Mouse (Mus musculus) lung, postnatal 0 days (tissue): Measurements from ENCODE around the gene Usp4.
"Not testable (repeated sequence)": the region's sequence is repeated elsewhere in the genome, so short reads cannot be mapped to it uniquely, and the experiment has no call there.

Source experiments
- CTCF ChIP-seq: IDR thresholded peaks from 2 replicates; pipeline ENCODE4 v1.5.1; 2016; ENCODE audit warnings: antibody characterized with exemption, mild to moderate bottlenecking
- EP300 ChIP-seq: IDR thresholded peaks from 2 replicates; pipeline ENCODE4 v1.6.1; 2016; ENCODE audit warnings: antibody characterized with exemption, mild to moderate bottlenecking, control low read depth

- peak; percentile 36 for TF ChIP-seq CTCF
- TF ChIP-seq EP300: not testable (repeated sequence)
These were observed 25.6 kb upstream of the Usp4 start for GRCm38 (mm10) chr9:108322054-108322453.
